Mouse (Mus musculus) monocyte, adult 5-6 weeks (primary cell): Measurements from ENCODE around the gene Hdac9. TPM values are rescaled to one million over a fixed set of nuclear protein-coding genes. Genes with fewer than 3 reads are reported as not detected.

ENCODE experiments used
- ATAC-seq: fragments of 153-309, 156-312 bp; replicated peaks from 2 replicates; pipeline ENCODE4 v1.8.0; 2017; ENCODE audit warnings: mild to moderate bottlenecking; ENCODE audit not compliant: low TSS enrichment, insufficient number of reproducible peaks, severe bottlenecking, poor library complexity, low FRiP score
- total RNA-seq: library from RNA; stranded (forward); fragments of 200-1000, 200-491, 200-594 nt; gene quantifications from 3 replicates; pipeline ENCODE4 v1.2.3, GENCODE M21; 2017

Hdac9 gene
- total RNA-seq, 1 experiment from 2014 or later = 8.8 TPM

DNA sequence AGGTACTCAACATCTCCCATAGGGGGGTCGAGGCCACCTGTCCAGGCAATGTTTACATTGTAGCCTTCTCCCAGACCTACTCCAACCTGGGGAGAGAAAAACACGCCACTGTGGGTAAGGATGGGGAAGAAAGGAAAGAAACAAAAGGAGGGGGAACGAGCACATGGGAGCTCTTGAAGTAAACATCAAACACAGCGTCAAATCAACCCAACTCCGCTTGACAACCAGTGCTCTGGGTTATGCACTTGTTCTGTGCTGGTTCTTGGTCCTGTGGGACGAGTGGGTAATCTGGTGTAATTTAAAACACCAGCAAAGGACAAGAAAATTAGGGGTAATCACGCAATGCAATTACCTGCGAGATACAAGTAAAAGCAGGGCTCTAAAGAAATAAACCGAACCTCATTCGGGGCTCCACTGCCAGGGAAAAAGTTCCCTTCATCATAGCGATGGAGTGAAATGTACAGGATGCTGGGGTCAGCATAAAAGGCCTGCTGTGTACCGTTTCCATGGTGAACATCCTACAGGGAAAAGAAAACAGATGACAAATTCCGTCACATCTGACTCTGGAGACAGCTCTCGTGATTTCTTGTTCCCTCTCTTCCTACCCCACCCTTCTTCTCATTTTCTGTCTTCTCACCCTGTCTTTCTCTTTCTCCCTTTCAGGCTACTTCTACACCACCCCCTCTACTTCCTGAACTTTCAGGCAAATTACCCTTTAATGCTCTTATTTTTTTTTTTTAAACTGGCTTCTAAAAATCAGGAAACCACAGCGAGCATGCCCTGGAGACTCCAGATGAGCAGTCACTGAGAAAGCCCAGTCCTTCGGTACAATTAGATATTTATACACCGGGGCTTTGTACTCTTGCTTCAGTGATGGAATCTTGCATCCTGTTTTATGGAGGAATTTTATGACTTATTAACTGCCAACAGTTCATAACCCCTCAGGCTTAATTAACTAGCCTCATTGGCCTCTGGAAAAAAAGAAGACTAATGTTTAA, 701.6 kb downstream of the Hdac9 start:
- no peak for ATAC-seq

GRCm38 (mm10) chr12:34212162-34212561, 704.7 kb downstream of the Hdac9 start:
- no peak for ATAC-seq

GRCm38 (mm10) chr12:34201471-34201870, 715.4 kb downstream of the Hdac9 start:
- ATAC-seq = no peak

GRCm38 (mm10) chr12:34200030-34200446, 716.9 kb downstream of the Hdac9 start:
- ATAC-seq = no peak

- ATAC-seq = no peak
Measured at GRCm38 (mm10) chr12:34195155-34195828, 721.6 kb downstream of the Hdac9 start.

GRCm38 (mm10) chr12:34194116-34194515, 722.8 kb downstream of the Hdac9 start:
- no peak for ATAC-seq

DNA sequence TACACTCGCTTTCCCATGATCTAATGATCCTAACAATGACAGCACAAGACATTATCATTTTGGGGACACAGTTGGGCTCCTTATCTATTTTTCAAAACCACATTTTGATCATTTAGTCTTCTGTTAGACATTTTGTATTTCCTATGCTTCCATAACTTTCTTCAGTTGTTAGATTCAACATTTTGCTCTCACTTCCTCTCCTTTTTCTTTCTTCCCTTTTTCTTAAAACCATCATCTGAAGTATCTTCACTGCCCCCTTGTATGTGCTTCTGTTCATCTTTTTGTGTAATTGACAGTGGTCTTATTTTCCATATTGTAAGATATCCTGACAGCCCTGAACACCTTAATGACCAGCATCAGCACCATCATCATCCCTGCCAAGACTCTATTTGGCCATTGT, 725.6 kb downstream of the Hdac9 start:
- no peak for ATAC-seq

DNA sequence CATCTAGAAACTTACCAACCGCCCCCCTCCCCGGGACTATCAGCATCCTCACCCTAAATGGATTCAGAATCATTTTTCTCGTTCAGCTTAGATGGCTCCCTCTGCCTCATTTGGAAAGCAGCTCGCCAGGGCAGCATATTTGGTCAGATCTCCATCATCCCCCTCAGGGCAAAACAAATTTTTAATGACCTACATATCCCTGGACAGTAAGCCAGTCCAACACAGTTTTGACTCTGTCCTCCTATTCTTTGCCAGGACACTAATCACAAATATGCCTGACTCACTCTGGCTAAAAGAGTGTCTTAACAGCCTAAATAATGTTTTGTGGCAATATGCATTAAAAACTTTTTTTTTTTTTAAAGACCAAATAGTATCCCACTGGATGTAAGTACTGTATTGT, 738.0 kb downstream of the Hdac9 start:
- no peak for ATAC-seq

DNA sequence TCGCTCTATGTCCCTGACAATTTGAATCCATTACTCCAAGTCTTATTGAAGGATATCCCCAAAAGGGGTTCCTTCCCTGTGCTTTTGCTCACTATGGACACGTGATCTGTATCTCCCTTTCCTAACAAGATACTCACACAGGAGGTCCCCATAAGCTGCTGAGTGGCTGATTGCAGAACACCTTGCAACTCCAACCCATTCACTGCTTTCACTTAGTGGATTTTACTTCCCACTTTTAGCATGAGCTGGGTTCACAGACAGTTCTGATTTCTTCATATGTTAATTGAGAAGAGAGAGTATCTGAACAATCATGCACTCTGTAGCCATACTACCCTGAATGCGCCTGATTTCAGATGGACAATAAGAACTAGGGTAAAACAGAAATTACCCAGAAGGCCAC, 740.1 kb downstream of the Hdac9 start:
- ATAC-seq = 0 out of 2 replicates have a peak, but pooled peaks have one; percentile 22

DNA sequence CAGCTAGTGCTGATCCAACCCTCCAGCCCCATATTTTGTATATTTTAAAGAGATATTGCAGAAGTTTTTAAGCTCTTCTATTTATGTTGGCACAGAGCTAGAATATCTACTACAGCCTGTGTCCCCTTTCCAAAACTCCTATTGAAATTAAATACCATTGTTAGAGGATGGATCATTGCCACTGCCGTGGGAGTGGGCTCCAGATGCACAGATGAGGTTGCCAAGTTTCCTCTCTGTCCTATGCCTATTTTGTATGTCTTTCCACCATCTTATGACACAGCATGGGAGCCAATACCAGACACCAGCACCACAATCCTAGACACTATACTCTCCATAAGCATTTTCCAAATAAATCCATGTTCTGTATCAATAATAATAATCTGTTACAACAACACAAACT, 743.9 kb downstream of the Hdac9 start:
- no peak for ATAC-seq

GRCm38 (mm10) chr12:34170601-34171000, 746.3 kb downstream of the Hdac9 start:
- no peak for ATAC-seq

GRCm38 (mm10) chr12:34165674-34166073, 751.2 kb downstream of the Hdac9 start:
- ATAC-seq = no peak

DNA sequence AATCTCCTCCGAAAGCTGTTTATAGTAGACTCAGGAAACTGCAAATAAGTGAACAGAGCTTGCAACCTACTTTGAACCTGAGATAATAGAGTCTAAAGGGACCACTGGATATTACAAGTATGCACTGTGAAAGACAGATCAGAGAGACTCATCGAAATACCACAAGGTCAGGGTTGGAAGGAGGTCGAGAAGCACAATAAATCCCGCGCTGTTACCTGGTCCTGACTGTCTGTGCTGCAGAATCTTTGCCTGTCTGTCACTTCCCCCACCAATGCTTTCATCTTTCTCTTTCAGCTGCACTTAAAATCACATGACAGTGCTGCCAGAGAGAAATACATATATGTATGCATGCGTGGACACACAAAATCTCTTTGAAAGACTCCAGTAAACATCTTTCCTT, 760.6 kb downstream of the Hdac9 start:
- ATAC-seq = no peak

DNA sequence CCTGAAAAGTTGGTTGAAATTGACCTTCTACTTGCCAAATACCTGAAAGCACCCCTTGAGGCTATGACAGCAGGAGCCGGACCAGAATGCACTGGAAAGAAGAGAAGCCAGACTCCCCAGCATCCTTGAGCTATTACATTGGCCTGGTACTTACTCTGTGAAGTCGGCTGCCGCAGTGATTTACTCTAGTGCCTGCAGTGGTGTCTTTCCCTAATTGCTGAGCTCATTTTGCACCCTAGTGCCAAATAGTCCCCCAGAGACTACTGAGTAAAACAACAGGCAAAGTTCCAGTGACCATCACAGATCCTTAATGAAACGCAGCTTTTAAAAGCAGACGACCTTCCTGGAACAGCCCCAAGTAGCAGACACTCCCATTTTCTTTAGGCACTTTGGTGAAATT, 761.2 kb downstream of the Hdac9 start:
- ATAC-seq = no peak

- ATAC-seq = no peak
Measured at GRCm38 (mm10) chr12:34154757-34155156, 762.1 kb downstream of the Hdac9 start.

GRCm38 (mm10) chr12:34151336-34151735, 765.6 kb downstream of the Hdac9 start:
- ATAC-seq = no peak

DNA sequence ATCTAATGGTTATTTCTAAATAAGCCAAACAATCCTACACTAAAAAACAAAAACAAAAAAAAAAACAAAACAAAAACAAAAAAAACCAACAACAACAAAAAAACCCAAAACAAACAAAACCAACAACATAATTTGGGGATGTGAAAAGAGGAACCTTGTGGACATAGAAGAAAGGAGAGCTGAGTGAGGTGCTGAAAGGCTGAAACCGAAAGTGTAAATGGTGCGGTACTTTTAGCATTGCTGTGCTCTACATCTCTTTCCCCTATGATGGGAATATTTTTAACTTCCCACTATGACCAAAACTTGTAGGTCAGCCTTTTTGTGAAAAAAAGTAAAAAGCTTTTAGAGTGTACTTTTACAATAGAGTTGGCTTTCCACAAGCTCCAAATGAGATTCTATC, 774.2 kb downstream of the Hdac9 start:
- ATAC-seq = peak; percentile 75; the same call in 1 of the 2 replicates

GRCm38 (mm10) chr12:34113336-34113735, 803.6 kb downstream of the Hdac9 start:
- ATAC-seq = no peak

DNA sequence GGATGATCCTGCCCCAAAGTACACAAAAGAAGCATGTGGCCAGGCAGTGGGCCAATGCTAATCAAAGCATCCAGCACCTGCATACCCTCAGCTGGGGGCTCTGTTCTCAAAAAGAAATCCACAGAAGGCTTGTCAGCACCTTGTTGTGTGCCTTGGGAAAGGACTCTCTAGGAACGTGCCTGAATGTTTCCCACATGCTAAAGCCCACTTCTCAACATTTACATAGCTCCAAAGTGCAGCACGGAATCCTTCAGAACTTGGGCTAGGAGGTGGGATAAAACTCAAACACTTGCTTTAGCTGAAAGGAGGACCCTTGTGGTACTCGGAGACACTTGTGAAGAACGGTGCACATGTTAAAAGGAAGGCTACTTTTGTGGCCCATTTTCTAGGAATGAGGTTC, 823.9 kb downstream of the Hdac9 start:
- no peak for ATAC-seq

GRCm38 (mm10) chr12:34091851-34092250, 825.0 kb downstream of the Hdac9 start:
- no peak for ATAC-seq
